Mouse (Mus musculus) heart, adult 11 months (tissue): ENCODE measurements around the gene Gsto2.

ENCODE experiments used
- DNase-seq: peaks from one replicate; pipeline ENCODE4 v3.0.0; 2022

The Gsto2 gene

DNA sequence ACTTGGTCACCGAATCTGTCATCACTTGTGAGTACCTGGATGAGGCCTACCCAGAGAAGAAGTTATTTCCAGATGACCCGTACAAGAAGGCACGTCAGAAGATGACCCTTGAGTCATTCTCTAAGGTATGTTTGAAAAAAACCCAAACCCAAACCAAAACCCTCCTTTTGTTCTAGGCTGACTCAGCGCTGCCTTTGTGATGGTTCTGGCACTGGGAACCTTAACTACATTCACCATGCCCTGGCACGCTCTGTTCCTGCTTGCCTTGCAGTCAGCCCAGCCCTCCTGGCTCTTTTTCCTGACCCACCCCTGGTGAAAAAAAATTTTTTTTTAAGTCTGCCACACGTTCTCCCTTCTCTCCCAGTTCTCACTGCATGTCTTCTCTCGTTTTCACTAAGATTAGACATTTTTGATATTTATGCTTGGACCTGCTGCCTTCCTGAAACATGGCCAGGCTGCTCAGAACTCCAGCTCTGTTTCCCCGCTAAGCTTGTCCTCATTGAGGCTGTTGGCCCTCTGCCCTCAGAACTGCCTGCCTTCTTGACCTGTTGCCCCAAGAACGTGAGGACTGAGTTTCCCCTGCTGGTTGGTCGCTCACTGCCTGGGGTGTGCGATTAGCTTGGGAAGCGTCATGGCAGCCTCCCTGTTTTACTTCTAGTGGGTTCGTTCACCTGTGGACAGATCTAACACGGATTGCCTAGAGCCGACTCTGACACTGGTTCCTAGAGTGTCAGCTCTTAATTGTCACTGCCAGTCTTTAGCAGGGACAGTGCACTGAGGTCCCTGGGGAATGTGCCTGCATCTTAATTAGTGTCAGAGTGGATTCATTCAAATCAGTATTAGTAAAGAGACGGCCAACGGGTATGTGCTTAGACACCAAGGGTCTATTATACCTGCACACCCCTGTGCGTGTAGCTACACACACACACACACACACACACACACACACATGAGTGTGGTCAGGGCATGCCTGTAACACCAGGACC, 7.1 kb upstream of the Gsto2 start:
- DNase-seq = peak; percentile 86

DNA sequence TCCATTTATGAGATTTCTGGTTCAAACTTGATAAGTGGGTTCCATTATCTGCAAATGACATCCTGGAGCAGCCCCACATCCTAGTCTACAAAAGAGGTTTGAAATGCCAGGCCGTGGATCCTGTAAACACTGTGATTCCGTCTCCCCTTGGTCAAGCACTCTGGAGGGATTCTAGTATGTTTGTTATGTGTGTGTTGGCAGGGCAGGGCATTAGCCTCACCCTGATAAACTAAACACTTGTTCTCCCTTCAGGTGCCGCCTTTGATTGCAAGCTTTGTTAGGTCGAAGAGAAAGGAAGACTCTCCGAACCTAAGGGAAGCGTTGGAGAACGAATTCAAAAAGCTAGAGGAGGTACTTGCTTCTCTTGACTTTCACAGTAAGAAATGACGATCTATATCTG, 6.2 kb upstream of the Gsto2 start:
- DNase-seq = peak; percentile 56

DNA sequence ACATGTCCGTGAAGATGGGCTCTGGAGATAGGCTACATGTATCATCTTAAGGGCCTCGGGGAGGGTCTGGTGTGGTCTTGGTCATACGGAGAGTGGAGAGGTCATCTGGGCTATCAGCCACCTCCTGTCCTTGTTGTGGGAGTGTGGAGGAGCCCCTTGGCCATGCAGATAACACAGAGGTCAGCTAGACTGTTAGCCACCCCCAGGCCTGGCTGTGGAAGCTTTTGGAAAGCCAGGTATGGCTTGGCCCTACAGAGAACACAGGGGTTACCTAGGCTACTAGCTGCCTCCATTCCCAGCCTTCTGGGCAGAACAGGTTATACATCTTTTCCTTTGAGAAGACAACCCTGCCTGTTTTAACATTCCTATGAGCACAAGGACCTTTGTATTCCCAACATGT, 2.8 kb upstream of the Gsto2 start:
- DNase-seq = peak; percentile 91

DNA sequence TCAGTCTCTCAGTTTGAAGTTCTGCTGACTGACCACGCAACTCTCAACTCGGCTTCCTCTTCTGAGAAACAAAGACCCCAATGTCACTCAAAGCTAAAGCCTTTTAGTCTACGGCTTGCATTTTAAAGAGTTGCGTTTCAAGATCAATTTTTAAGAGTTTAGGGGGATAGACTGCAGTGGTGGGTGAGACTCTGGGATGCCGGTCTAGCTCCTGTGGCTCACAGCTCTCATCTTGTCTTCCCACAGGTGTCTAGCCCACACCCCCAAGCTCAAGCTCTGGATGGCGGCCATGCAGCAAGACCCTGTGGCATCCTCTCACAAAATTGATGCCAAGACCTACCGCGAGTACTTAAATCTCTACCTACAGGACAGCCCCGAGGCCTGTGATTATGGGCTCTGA, 1.3 kb upstream of the Gsto2 start:
- DNase-seq = peak; percentile 87

DNA sequence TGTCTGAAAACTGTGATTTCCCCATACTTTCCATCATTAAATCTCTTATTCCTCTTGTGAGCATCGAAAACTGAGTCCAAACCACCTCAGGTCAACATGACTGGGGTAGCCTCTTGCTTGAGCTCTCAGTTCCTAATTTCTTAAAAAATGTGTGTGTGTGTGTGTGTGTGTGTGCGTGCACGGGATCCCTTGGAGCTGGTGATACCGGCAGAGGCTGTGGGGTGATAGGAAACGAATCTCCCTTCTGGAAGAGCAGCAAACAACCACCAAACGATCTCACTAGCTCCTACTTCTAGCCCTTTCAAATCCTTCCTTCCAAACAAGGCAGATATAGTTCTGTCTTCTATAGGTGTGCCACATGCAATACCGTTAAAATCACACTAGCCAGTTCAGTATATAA, 613 bp upstream of the Gsto2 start:
- DNase-seq = peak; percentile 64

DNA sequence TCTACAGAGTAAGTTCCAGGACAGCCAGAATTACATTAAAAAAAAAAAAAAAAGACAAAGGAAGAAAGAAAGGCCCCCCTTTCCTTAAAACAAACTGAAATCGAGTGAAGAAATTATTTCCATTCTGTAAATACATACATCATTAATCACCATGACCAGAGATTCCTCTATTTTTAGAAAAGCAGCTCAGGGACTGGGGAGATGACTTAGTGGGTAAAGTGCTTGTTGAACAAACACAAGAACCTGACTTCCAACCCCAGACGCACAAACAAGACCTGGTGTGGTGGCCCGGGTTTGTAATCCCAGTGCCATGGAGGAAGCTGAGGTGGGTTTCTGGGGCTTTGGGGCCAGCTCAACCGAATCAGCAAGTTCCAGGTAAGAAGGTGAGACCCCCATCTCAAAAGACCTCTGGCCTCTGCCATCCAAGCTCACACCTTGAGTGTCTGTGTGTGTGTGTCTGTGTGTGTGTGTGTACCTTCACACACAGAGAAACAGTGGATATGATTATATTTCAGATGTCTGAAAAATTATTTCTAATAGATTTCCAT, 2.4 kb downstream of the Gsto2 start:
- peak; percentile 73 for DNase-seq

DNA sequence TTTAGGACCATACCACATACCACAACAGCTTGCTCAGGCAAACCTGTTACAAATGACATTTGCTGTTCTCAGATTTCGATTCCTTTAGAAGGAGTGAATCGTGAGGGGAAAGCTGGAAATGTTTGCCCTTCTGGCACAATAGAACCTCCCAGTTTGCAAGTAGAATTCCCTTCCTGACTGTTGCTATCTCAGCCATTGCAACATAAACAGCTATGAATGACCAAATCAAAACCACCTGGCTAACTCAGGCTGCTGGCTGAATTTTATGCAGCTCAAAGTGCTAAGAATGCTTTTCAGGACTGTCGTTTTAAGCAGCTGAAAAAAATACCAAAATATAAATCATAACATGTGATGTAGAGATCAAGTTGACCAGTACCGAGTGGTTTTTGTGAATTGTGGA, 3.6 kb downstream of the Gsto2 start:
- DNase-seq = no peak

DNA sequence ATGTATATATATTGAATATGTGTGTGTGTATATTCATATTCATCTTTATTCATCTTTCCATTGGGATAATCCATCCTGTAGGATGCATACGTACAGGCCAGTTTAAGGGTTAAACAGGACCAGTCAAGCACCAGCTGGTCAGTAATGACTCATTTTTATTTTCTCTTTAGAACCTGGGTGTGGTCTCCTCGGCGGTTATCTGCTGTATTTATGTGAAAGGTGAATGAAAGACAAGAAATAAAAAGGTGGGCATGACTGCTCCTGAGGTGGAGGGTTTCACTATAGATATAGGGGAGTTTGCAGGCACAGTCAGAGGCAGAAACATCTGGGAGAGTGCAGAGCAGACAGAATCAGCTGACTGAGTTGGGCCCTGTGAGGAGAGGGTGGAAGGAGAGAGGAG, 4.2 kb downstream of the Gsto2 start:
- peak; percentile 50 for DNase-seq

DNA sequence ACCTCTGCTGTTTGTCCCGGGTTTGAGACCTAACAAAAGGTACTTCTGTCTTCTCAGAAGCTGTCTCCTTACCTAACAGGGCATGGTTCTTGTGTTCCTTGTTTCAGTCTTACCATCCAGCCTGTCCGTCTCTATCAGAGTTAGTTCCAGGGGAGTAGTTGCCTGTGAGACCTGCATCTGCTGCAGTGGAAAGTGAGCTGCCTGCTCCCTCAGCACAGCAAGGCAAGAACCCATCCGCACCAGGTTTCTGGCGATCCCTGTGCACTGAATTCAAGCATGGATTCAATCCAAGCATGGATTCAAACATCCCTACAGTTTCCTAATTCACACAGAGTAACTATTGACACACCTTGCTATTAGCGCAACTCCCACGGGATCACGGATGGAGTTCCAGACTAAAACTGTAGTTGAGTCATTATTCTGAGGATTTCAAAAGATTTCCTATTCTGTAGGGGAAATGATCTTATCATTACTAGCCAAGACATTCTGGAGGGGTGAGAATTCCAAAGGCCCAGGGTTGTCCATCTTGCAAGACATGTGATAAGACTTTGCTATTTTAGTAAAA, 4.8 kb downstream of the Gsto2 start:
- peak; percentile 70 for DNase-seq

DNA sequence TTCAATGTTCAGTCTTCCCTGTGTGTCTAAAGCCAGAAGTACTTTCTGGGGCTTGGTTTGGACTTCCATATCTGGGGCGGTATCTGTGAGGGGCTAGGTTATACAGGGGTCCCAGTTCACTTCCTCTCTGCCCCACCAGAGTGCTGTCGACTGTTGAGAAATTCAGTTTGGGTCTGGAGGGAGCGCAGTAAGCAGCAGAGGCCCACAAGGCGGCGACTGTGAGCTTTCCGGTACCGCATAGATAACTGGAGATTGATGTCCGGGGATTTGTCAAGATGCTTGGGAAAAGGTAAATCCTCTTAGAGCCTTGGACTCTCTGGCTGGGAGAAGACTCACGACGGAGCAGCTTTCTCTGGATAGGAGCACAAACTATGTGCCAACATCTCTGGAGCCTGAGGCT, 6.2 kb downstream of the Gsto2 start:
- no peak for DNase-seq

DNA sequence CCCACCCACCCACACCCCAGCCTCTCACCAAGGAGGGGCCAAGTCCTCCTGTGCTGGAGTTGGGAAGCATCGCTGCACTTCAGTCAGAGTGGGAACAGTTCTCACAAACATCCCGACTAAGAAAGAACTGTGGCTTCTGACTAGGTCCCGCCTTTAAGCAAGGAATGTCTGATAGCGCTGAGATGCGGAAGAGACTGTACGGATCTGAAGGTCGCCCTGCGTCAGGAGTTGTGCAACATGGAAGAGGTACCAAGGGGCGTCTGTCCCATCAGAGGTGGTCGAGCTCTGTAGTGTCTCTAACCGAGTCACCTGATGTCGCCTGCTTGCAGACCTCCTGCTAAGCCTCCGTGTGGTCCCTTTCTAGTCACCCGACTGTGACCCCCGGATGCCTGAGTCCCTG, 10.9 kb downstream of the Gsto2 start:
- no peak for DNase-seq

DNA sequence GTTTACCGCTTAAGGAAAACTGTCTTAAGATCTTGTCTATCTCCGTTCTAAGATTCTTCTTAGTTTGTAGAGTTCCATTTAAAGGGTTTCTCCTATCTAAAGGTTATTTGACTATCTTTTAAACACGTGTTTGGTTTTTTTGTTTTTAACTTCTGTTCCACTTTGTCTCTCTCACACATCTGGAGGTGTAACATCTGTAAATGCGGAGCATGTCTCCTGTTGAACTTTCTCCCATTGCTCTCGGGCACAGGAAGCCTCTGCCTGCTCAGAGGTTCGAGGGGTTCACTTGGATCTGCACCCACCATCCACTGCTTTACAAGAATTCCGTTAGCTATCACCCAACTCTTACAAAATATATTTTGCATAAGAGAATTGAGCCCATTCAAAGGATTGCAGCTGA, 16.2 kb downstream of the Gsto2 start:
- DNase-seq = peak; percentile 74

DNA sequence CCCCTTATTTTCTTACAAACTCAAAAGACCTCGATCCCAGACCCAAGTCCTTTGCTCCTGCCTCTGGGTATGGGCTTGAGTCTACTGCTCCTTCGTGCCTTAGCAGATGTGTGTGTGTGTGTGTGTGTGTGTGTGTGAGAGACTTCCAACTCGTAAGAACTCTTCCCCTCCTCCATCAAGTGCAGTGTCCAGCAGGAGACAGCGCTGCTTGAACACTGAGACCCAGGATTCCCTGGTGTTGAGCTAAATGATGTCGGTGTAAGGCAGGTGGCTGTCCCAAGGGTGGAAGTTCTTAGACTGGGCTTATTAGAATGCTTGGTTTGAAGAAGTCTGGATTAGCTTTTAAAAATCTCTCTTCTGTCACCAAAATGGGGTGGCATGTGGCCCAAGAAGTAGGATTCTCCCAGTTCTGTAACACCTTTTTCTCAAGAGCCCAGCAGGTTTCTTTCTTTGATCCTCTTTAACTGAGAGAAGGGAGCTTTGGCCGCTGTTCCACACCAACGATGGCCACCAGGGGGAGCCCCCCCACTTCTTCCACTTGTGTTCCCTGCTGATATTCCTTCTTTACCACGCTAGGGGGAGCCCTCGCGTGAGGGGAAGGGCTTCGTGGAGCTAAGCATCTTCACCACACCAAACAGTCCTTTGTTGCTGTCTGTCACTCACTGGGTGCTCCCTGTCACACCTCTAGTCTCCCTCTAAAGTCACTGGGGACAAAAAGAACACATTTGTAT, 17.0 kb downstream of the Gsto2 start:
- peak; percentile 92 for DNase-seq

DNA sequence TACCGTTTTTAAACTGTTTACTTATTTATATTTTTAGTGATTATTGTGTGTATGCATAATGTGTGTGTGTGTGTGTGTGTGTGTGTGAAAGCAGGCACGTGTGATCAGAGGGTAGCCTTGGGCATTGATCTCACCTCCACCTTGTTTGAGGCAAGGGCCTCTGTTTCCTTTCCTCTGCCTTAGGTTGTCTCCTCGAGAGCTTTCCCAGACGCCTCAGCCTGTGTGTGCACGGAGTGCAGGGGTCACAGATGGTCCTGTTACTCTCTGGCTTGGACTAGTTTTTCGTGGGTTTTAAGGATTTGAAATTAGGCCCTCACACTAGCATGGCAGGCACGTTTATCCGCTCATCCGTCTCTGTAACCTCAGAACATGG, 17.5 kb downstream of the Gsto2 start:
- no peak for DNase-seq

DNA sequence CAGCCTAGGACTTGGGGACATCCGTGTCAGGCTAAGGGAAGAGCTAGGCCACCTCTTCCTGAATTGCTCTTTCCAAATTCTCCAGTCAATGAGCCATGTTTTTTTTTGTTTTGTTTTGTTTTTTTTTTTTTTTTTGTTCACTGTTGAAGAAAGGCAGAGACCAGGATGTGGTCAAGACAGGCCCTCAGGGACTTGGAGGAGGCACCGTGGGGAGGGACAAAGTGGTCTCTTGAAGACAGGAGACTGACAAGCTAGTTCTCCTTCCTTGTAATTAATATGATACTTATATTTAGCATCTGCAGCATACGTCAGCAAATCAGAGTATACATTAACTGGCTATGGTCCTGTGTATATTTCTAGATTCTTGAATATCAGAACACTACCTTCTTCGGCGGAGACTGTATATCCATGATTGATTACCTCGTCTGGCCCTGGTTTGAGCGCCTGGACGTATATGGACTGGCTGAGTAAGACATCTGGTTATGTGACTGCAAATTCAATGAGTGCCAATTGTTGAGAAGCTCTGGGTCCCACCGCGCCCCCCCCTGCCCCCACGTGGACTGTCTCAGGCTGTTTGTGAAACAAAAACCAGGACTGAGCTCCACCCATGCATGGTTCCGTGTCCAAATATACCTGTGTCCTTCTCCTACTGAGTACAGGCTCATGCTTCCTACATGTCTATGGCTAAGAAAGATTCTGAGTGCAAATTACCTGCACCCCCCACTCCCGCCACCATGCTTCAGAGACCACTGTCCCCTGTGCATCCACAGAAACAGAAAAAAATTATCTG, 19.2 kb downstream of the Gsto2 start:
- DNase-seq = peak; percentile 83

DNA sequence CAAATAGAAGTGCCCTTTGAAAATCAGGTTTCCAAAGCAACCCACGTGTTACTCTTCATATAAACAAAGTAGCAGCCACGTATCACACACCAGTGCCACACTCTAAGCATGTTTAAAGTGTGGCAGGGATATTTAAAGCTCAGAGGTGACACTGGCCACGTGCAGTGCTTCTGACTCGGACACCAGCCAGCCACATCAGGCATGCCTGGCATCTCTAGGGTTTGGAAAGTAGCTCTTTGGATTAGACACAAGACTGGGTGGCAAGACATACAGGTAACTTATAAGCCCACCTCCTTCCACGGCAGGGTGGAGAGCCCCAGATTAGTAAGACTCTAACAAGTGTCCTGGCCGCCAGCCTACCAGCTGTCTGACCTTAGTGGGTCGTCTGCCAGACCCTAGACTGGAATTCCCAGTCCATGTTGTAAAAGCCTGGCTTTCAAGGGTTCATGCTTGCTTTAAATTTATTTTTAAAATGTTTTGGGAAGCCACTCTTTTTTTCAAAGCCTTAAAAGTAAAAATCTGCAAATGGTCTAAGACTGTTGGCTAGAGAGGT, 19.9 kb downstream of the Gsto2 start:
- peak; percentile 94 for DNase-seq

DNA sequence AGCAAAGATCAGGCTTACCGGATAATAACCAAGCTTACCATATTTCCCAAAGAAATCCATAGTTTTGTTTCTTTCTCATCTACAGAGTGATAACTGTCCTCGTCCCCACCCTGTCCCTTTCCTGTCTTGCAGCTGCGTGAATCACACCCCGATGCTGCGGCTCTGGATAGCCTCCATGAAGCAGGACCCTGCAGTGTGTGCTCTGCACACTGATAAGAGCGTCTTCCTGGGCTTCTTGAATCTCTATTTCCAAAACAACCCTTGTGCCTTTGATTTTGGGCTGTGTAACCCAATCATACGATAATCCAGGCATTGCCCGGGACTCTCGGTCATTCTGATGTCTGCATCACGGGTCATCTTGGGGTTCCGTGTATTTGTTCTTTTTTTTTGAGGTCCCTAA, 20.6 kb downstream of the Gsto2 start:
- no peak for DNase-seq

DNA sequence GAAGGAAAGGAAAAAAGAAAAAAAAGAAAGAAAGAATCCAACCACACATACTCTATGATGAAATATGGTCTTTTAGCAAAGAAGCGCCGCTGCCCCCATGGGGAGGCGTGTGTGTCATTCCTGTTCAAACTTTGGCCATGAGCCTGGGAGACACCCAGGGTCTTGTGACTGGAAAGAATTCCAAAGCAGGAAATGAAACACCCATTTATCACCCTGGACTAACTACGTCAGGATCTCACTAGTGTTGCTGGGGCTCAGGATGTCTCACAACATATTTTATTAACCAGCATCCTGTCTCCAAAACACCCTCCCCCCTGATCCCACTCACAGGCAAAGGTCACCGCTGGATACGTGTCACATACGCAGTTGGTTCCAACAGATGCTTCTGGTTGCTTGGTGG, 21.3 kb downstream of the Gsto2 start:
- peak; percentile 97 for DNase-seq

DNA sequence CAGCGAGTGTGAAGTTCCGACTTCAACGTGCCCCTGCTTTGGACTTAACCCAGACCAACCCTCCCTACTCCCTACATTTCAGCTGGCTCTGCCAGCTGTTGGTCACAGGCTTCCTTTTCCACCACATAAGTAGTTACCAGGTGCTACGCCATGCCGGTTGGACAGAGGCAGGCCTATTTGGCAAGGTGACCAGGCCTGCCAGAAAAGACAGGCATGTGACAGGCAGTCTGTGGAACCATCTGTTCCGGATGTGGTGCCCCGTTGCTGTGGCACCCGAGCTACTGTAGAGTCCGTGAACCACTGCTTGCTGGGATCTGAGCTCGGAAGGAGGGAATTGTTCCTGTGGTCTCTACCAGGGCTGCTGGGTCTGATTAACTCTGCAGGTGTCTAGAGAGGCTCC, 22.1 kb downstream of the Gsto2 start:
- peak; percentile 97 for DNase-seq

DNA sequence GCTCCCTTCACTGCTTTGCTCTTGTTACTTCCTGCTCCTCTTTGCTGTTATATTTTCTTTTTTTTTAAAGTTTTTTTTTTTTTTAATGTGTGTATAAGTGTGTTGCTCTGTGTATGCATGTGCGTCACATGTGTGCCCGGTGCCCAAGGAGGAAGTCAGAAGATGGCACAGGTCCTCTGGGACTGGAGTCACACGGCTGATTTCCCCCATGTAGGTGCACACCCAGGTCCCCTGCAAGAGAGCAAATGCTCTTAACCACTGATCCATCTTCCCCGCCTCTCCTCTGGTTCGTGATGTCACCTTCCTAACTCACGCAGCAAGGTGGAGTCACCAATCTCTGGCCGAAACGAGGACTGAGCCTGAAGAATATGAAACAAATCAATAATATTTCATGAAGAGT, 22.7 kb downstream of the Gsto2 start:
- DNase-seq = peak; percentile 92

DNA sequence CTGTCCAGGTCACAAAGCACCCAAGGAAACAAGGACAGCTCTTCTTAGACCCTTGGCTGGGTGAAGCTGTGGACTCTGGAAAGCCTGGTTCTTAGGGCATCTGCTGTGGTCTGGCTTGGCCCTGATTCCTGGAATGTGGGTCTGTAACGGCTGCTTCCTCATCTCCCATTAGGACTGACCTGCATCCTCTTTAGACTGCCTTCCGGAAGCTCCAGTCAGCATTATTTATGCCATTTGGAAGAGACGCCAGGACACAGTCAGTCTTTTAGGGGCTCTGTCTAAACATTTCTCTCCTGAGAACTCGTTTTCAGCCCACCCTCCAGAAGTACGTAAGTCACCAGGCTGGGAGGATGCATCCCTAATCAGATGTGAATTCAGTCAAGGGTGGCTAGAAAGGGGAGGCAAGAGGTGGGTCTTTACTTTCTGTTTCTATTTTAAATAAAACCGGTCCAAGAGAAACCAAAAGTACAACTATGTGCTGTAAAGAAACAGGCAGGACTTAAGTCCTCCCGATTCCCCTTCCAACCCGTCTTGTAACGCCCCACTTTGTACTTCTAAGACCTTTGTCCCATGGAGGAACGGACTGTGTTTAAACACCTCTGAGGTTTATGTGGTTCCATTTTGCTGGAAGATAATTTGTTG, 25.3 kb downstream of the Gsto2 start:
- DNase-seq = peak; percentile 92
